Mouse (Mus musculus): ENCODE results near the gene Gm21962. TPM values are rescaled to one million over a fixed set of nuclear protein-coding genes. Genes with fewer than 3 reads are reported as not detected.
"Not testable (repeated sequence)": the region's sequence is repeated elsewhere in the genome, so short reads cannot be mapped to it uniquely, and the experiment has no call there.

The Gm21962 gene
- not detected in 2 replicates for polyA plus RNA-seq (2012; ENCODE audit: insufficient read depth, insufficient read length, low replicate concordance, missing spikeins)

- no CpG with 5 or more reads among the region's 3 CpGs for WGBS
- H3K4me1 ChIP-seq (ENCODE audit: control insufficient read depth, insufficient read depth, low read length), result not testable (repeated sequence)
Observed at GRCm38 (mm10) chr3:137671224-137671623, at the start of gene Gm21962. Gene Gm21962, plus strand, starts transcription at chr3:137671524.

GRCm38 (mm10) chr3:137622091-137622490, 49.2 kb upstream of the Gm21962 start:
- no peak for TF ChIP-seq POLR2A (IDR thresholded peaks at IDR 0.05; ENCODE audit: insufficient read depth, low read depth, low read length)
- TF ChIP-seq CTCF (IDR thresholded peaks at IDR 0.05; ENCODE audit: insufficient read depth, low read depth, low read length), result no peak
- 57% methylated on average over 6 of the region's 6 CpGs for WGBS
- Histone ChIP-seq H3K4me1 (ENCODE audit: control insufficient read depth, insufficient read depth, low read length) (peaks cover 17% of the 10 kb centered on the region), H3K27ac (ENCODE audit: insufficient read depth, low read depth, low read length) (no peak overlapping the region), H3K4me3 (ENCODE audit: insufficient read depth, low read depth, low read length) (no peak overlapping the region)

More at GRCm38 (mm10) chr3:137671224-137671623, at the start of gene Gm21962:
- H3K27ac ChIP-seq (ENCODE audit: insufficient read depth, low read depth, low read length); H3K4me3 ChIP-seq (ENCODE audit: insufficient read depth, low read depth, low read length): not testable (repeated sequence)

- Histone ChIP-seq H3K4me3 (ENCODE audit: insufficient read depth, low read depth, low read length) (peak overlapping the region; percentile 36), H3K27ac (ENCODE audit: insufficient read depth, low read depth, low read length) (0 out of 2 replicates have a peak overlapping the region, but pooled peaks have one; percentile 7), H3K4me1 (ENCODE audit: control insufficient read depth, insufficient read depth, low read length) (peaks cover 17% of the 10 kb centered on the region)
- WGBS, result 25% methylated on average over 14 of the region's 14 CpGs
- TF ChIP-seq CTCF (IDR thresholded peaks at IDR 0.05; ENCODE audit: insufficient read depth, low read depth, low read length) (no peak), POLR2A (IDR thresholded peaks at IDR 0.05; ENCODE audit: insufficient read depth, low read depth, low read length) (no peak)
Observed at GRCm38 (mm10) chr3:137622895-137623580, 48.3 kb upstream of the Gm21962 start.

GRCm38 (mm10) chr3:137623581-137624362, 47.6 kb upstream of the Gm21962 start:
- Histone ChIP-seq H3K4me1 (ENCODE audit: control insufficient read depth, insufficient read depth, low read length) (peaks cover 17% of the 10 kb centered on the region), H3K27ac (ENCODE audit: insufficient read depth, low read depth, low read length) (0 out of 2 replicates have a peak overlapping the region, but pooled peaks have one; percentile 7), H3K4me3 (ENCODE audit: insufficient read depth, low read depth, low read length) (peak overlapping the region; percentile 36)
- TF ChIP-seq CTCF (IDR thresholded peaks at IDR 0.05; ENCODE audit: insufficient read depth, low read depth, low read length) (no peak), POLR2A (IDR thresholded peaks at IDR 0.05; ENCODE audit: insufficient read depth, low read depth, low read length) (no peak)
- 2% methylated on average over 47 of the region's 47 CpGs for WGBS

GRCm38 (mm10) chr3:137625054-137625453, 46.3 kb upstream of the Gm21962 start:
- Histone ChIP-seq H3K4me3 (ENCODE audit: insufficient read depth, low read depth, low read length) (no peak overlapping the region), H3K4me1 (ENCODE audit: control insufficient read depth, insufficient read depth, low read length) (peaks cover 17% of the 10 kb centered on the region), H3K27ac (ENCODE audit: insufficient read depth, low read depth, low read length) (no peak overlapping the region)
- TF ChIP-seq CTCF (IDR thresholded peaks at IDR 0.05; ENCODE audit: insufficient read depth, low read depth, low read length) (no peak), POLR2A (IDR thresholded peaks at IDR 0.05; ENCODE audit: insufficient read depth, low read depth, low read length) (no peak)
- WGBS, result 65% methylated on average over 5 of the region's 5 CpGs

- TF ChIP-seq POLR2A (IDR thresholded peaks at IDR 0.05; ENCODE audit: insufficient read depth, low read depth, low read length), result no peak
- no peak for TF ChIP-seq CTCF (IDR thresholded peaks at IDR 0.05; ENCODE audit: insufficient read depth, low read depth, low read length)
- 89% methylated on average over 10 of the region's 10 CpGs for WGBS
- Histone ChIP-seq H3K4me3 (ENCODE audit: insufficient read depth, low read depth, low read length) (no peak overlapping the region), H3K27ac (ENCODE audit: insufficient read depth, low read depth, low read length) (no peak overlapping the region), H3K4me1 (ENCODE audit: control insufficient read depth, insufficient read depth, low read length) (no peaks in the 10 kb centered on the region)
Observed at GRCm38 (mm10) chr3:137633726-137634125, 37.6 kb upstream of the Gm21962 start.

GRCm38 (mm10) chr3:137636571-137636970, 34.8 kb upstream of the Gm21962 start:
- TF ChIP-seq POLR2A (IDR thresholded peaks at IDR 0.05; ENCODE audit: insufficient read depth, low read depth, low read length), result no peak
- no peak for TF ChIP-seq CTCF (IDR thresholded peaks at IDR 0.05; ENCODE audit: insufficient read depth, low read depth, low read length)
- Histone ChIP-seq H3K4me3 (ENCODE audit: insufficient read depth, low read depth, low read length) (no peak overlapping the region), H3K4me1 (ENCODE audit: control insufficient read depth, insufficient read depth, low read length) (no peaks in the 10 kb centered on the region), H3K27ac (ENCODE audit: insufficient read depth, low read depth, low read length) (no peak overlapping the region)
- 91% methylated on average over 4 of the region's 4 CpGs for WGBS

- Histone ChIP-seq H3K27ac (ENCODE audit: insufficient read depth, low read depth, low read length) (no peak overlapping the region), H3K4me1 (ENCODE audit: control insufficient read depth, insufficient read depth, low read length) (no peaks in the 10 kb centered on the region), H3K4me3 (ENCODE audit: insufficient read depth, low read depth, low read length) (no peak overlapping the region)
- no peak for TF ChIP-seq CTCF (IDR thresholded peaks at IDR 0.05; ENCODE audit: insufficient read depth, low read depth, low read length)
- no peak for TF ChIP-seq POLR2A (IDR thresholded peaks at IDR 0.05; ENCODE audit: insufficient read depth, low read depth, low read length)
- WGBS, result 95% methylated on average over 5 of the region's 5 CpGs
Observed at GRCm38 (mm10) chr3:137641238-137641637, 30.1 kb upstream of the Gm21962 start.

GRCm38 (mm10) chr3:137642137-137642536, 29.2 kb upstream of the Gm21962 start:
- 50% methylated on average over 8 of the region's 8 CpGs for WGBS
- no peak overlapping the region for H3K27ac ChIP-seq (ENCODE audit: insufficient read depth, low read depth, low read length)
- no peaks in the 10 kb centered on the region for H3K4me1 ChIP-seq (ENCODE audit: control insufficient read depth, insufficient read depth, low read length)
- no peak overlapping the region for H3K4me3 ChIP-seq (ENCODE audit: insufficient read depth, low read depth, low read length)
- no peak for TF ChIP-seq CTCF (IDR thresholded peaks at IDR 0.05; ENCODE audit: insufficient read depth, low read depth, low read length)
- no peak for TF ChIP-seq POLR2A (IDR thresholded peaks at IDR 0.05; ENCODE audit: insufficient read depth, low read depth, low read length)
